Mouse (Mus musculus) embryonic fibroblast, embryonic 13.5 days (primary cell): ENCODE results near the gene Atat1.

Source experiments
- CTCF ChIP-seq: IDR thresholded peaks from 2 replicates; pipeline ENCODE4 v1.5.1; 2011; ENCODE audit warnings: mild to moderate bottlenecking, control low read depth, low read length, moderate library complexity, borderline replicate concordance; ENCODE audit not compliant: insufficient read depth
- POLR2A ChIP-seq: IDR thresholded peaks from 2 replicates; pipeline ENCODE4 v1.6.1; 2011; ENCODE audit warnings: low read depth, mild to moderate bottlenecking, control low read depth, low read length, moderate library complexity

GRCm38 (mm10) chr17:35907609-35908008 lies 2.3 kb downstream of the Atat1 start:
- no peak for TF ChIP-seq POLR2A
- TF ChIP-seq CTCF: no peak
